Mouse (Mus musculus) midbrain, embryonic 14.5 days (tissue): ENCODE data around the gene Azgp1. TPM values are rescaled to one million over a fixed set of nuclear protein-coding genes. Genes with fewer than 3 reads are reported as not detected.
"Not testable (repeated sequence)": the region's sequence is repeated elsewhere in the genome, so short reads cannot be mapped to it uniquely, and the experiment has no call there.

Experiments
- ATAC-seq: fragments of 200-750 bp; cut with Nextera tagmentation; 2 replicates; pipeline ENCODE4 v1.8.0; 2017; ENCODE audit warnings: moderate number of reproducible peaks, moderate library complexity; ENCODE audit not compliant: low FRiP score, low TSS enrichment
- DNase-seq: peaks from one replicate; pipeline ENCODE4 v3.0.0-alpha.2; 2015
- H3K27ac ChIP-seq: fragments of 300-500 bp; sonication (generic); replicated peaks from 2 replicates; pipeline ENCODE4 v1.5.1; 2014; ENCODE audit warnings: mild to moderate bottlenecking, low read depth, low read length, moderate library complexity
- H3K27me3 ChIP-seq: fragments of 300-500 bp; sonication (generic); 2 replicates; pipeline ENCODE4 v1.6.1; 2014; ENCODE audit warnings: low read length, control low read depth, mixed read lengths; ENCODE audit not compliant: control insufficient read depth, insufficient read depth
- H3K36me3 ChIP-seq: fragments of 300-500 bp; sonication (generic); 2 replicates; pipeline ENCODE4 v1.6.1; 2014; ENCODE audit warnings: low read length, control low read depth; ENCODE audit not compliant: control insufficient read depth, insufficient read depth
- H3K4me1 ChIP-seq: fragments of 300-500 bp; sonication (generic); 2 replicates; pipeline ENCODE4 v1.6.1; 2014; ENCODE audit warnings: mild to moderate bottlenecking, antibody characterized with exemption, low read length, control low read depth; ENCODE audit not compliant: control insufficient read depth, insufficient read depth
- H3K4me2 ChIP-seq: fragments of 300-500 bp; sonication (generic); 2 replicates; pipeline ENCODE4 v1.6.1; 2014; ENCODE audit warnings: mild to moderate bottlenecking, low read length, moderate library complexity
- H3K4me3 ChIP-seq: fragments of 300-500 bp; sonication (generic); replicated peaks from 2 replicates; pipeline ENCODE4 v1.5.1; 2014; ENCODE audit warnings: low read depth, low read length
- H3K9ac ChIP-seq: fragments of 300-500 bp; sonication (generic); replicated peaks from 2 replicates; pipeline ENCODE4 v1.6.1; 2014; ENCODE audit warnings: mild to moderate bottlenecking, low read length, moderate library complexity
- H3K9me3 ChIP-seq: fragments of 300-500 bp; sonication (generic); 2 replicates; pipeline ENCODE4 v1.6.1; 2016; ENCODE audit warnings: low read length, control low read depth, mixed read lengths; ENCODE audit not compliant: control insufficient read depth
- WGBS: fragments of 180-500 bp; shearing (Covaris S2); extraction: QIAGEN DNeasy Blood & Tissue Kit; methylation state at CpG from one replicate; pipeline ENCODE4 v1.1.7; 2014; 5-methylcytosine and 5-hydroxymethylcytosine counted together
- polyA plus RNA-seq: library from polyadenylated mRNA; unstranded; fragments of >200 nt; fragmentation: Nextera tagmentation; extraction: Ambion mirVana; gene quantifications from 2 replicates; pipeline ENCODE4 v1.2.1, GENCODE M21; 2014

Azgp1 gene
- not detected in 2 replicates for polyA plus RNA-seq

- no peak for ATAC-seq
Observed at GRCm38 (mm10) chr5:137981300-137981699, at the start of gene Azgp1. Gene Azgp1, plus strand, starts transcription at chr5:137981520.

GRCm38 (mm10) chr5:137933934-137934333, 47.4 kb upstream of the Azgp1 start:
- ATAC-seq, H3K4me3 ChIP-seq, H3K4me2 ChIP-seq, H3K9ac ChIP-seq, H3K27me3 ChIP-seq, DNase-seq, H3K27ac ChIP-seq, H3K4me1 ChIP-seq, H3K9me3 ChIP-seq, H3K36me3 ChIP-seq: not testable (repeated sequence)
- WGBS, result 70% methylated on average over 2 of the region's 2 CpGs

More at GRCm38 (mm10) chr5:137981300-137981699, at the start of gene Azgp1:
- no peaks in the 10 kb centered on the region for H3K36me3 ChIP-seq
- no peak within 1 kb of the TSS for H3K27ac ChIP-seq
- H3K9ac ChIP-seq, result no peak within 1 kb of the TSS
- no peaks in the 10 kb centered on the region for H3K27me3 ChIP-seq
- H3K9me3 ChIP-seq, result no peaks in the 10 kb centered on the region
- H3K4me1 ChIP-seq, result no peaks in the 10 kb centered on the region
- no peak for DNase-seq
- H3K4me3 ChIP-seq, result no peak within 1 kb of the TSS
- WGBS, result 86% methylated on average over 4 of the region's 4 CpGs
- H3K4me2 ChIP-seq, result no peak within 1 kb of the TSS

GRCm38 (mm10) chr5:137936486-137936885, 44.8 kb upstream of the Azgp1 start:
- Histone ChIP-seq H3K9ac (no peak overlapping the region), H3K4me2 (no peak overlapping the region), H3K9me3 (no peaks in the 10 kb centered on the region), H3K4me1 (no peaks in the 10 kb centered on the region), H3K36me3 (no peaks in the 10 kb centered on the region), H3K4me3 (no peak overlapping the region), H3K27ac (no peak overlapping the region), H3K27me3 (no peaks in the 10 kb centered on the region)
- 90% methylated on average over 2 of the region's 2 CpGs for WGBS
- no peak for DNase-seq
- ATAC-seq, result no peak

DNA sequence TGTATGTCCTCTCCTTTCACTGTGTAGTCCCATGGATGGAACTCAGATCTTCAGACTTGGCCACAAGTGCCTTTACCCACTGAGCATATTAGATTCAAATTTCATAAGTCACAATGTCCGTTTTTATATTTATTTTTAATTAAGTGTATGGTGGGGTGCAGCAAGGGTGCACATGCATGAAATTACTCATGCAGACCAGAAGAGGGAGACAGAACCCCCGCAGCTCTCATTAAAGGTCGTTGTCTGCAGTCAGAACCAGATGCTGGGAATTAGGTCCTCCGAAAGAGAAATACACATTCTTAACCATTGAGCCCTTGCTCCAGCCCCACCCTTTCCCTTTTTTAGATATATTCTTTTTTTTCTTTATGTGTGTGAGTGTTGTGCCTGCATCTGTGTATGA, 44.1 kb upstream of the Azgp1 start:
- no peak overlapping the region for H3K27ac ChIP-seq
- H3K4me1 ChIP-seq, result no peaks in the 10 kb centered on the region
- no peak overlapping the region for H3K4me2 ChIP-seq
- no peak overlapping the region for H3K9ac ChIP-seq
- no peak for DNase-seq
- no peak overlapping the region for H3K4me3 ChIP-seq
- ATAC-seq, result no peak
- H3K9me3 ChIP-seq, result no peaks in the 10 kb centered on the region
- WGBS, result 67% methylated on average over 4 of the region's 4 CpGs
- no peaks in the 10 kb centered on the region for H3K36me3 ChIP-seq
- H3K27me3 ChIP-seq, result no peaks in the 10 kb centered on the region

GRCm38 (mm10) chr5:137940948-137941347, 40.4 kb upstream of the Azgp1 start:
- ATAC-seq (no peak), DNase-seq (no peak)
- H3K27ac ChIP-seq, result no peak overlapping the region
- H3K4me1 ChIP-seq, result no peaks in the 10 kb centered on the region
- WGBS, result 86% methylated on average over 4 of the region's 4 CpGs
- H3K36me3 ChIP-seq, result no peaks in the 10 kb centered on the region
- no peak overlapping the region for H3K4me2 ChIP-seq
- no peak overlapping the region for H3K9ac ChIP-seq
- no peaks in the 10 kb centered on the region for H3K9me3 ChIP-seq
- H3K27me3 ChIP-seq, result no peaks in the 10 kb centered on the region
- H3K4me3 ChIP-seq, result no peak overlapping the region

DNA sequence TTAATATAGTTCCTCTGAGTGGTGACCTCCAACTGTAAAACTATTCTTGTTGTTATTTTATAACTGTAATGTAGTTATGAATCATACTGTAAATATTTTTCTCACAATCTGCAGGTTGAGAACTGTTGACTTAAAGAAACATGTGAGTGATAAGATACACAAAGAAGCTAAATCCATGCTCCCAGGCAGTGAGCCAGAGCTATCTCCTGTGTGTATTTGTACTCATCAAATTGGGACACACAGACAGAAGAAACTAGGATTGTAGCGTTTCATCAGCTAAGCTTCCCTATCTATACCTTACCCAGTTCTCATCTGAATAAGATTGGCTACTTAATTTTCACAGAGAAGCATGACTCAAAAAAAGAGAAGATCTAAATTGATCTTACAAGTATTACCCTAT, 38.2 kb upstream of the Azgp1 start:
- Histone ChIP-seq H3K9me3 (no peaks in the 10 kb centered on the region), H3K36me3 (no peaks in the 10 kb centered on the region), H3K27ac (no peak overlapping the region), H3K4me1 (no peaks in the 10 kb centered on the region), H3K27me3 (no peaks in the 10 kb centered on the region), H3K4me3 (no peak overlapping the region), H3K9ac (no peak overlapping the region), H3K4me2 (no peak overlapping the region)
- WGBS, result 86% methylated on average over 1 of the region's 1 CpGs
- DNase-seq, result no peak
- no peak for ATAC-seq

DNA sequence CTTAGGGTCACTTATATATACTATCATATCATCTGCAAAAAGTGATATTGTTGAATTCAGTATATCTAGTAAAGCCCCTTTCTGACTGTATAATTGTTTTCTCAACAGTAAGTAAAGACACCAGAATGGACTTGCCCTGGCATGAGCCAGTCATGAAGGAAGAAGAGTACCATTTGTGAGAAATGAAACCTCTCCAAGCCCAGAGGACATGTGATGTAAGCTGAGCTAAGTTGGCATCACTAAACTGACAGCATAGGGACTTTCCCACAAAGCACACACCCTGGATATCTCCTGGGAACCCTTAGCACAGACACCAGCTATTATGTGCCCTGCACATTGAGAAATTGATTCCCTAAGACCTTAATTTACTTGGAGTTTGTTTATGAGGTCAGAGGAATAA, 34.0 kb upstream of the Azgp1 start:
- Histone ChIP-seq H3K9me3 (no peaks in the 10 kb centered on the region), H3K27ac (no peak overlapping the region), H3K4me1 (no peaks in the 10 kb centered on the region), H3K27me3 (no peaks in the 10 kb centered on the region), H3K9ac (no peak overlapping the region), H3K4me2 (no peak overlapping the region), H3K36me3 (no peaks in the 10 kb centered on the region), H3K4me3 (no peak overlapping the region)
- DNase-seq (no peak), ATAC-seq (no peak)

GRCm38 (mm10) chr5:137951218-137951617, 30.1 kb upstream of the Azgp1 start:
- DNase-seq (peak; percentile 1), ATAC-seq (no peak)
- Histone ChIP-seq H3K4me3 (no peak overlapping the region), H3K27ac (no peak overlapping the region), H3K4me2 (no peak overlapping the region), H3K4me1 (no peaks in the 10 kb centered on the region), H3K9me3 (no peaks in the 10 kb centered on the region), H3K27me3 (no peaks in the 10 kb centered on the region), H3K9ac (no peak overlapping the region), H3K36me3 (no peaks in the 10 kb centered on the region)
- 39% methylated on average over 6 of the region's 6 CpGs for WGBS

DNA sequence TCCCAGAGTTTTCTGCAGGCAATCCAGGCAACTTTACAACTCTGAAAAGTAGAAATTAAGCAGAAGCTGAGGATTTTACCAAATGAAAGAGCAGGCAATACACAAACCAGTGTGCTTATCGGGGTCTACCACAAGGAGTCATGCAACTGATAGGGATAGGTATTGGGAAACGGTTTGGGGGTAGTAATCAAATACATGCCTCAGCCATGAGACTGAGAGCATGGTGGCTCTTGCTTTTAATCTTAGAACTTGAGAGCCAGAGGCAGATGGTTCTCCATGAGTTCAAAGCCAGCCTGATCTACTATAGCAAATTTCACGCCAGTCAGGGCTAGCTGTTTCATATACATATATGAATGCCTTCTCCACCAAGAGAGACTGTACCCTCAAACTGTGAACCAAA, 24.9 kb upstream of the Azgp1 start:
- no peaks in the 10 kb centered on the region for H3K36me3 ChIP-seq
- WGBS, result 90% methylated on average over 3 of the region's 3 CpGs
- no peak overlapping the region for H3K4me3 ChIP-seq
- no peak overlapping the region for H3K4me2 ChIP-seq
- H3K27me3 ChIP-seq, result no peaks in the 10 kb centered on the region
- no peaks in the 10 kb centered on the region for H3K9me3 ChIP-seq
- H3K9ac ChIP-seq, result no peak overlapping the region
- DNase-seq (no peak), ATAC-seq (no peak)
- H3K27ac ChIP-seq, result no peak overlapping the region
- no peaks in the 10 kb centered on the region for H3K4me1 ChIP-seq
